Mouse (Mus musculus): Measurements from ENCODE around the gene Nupl1.

DNA sequence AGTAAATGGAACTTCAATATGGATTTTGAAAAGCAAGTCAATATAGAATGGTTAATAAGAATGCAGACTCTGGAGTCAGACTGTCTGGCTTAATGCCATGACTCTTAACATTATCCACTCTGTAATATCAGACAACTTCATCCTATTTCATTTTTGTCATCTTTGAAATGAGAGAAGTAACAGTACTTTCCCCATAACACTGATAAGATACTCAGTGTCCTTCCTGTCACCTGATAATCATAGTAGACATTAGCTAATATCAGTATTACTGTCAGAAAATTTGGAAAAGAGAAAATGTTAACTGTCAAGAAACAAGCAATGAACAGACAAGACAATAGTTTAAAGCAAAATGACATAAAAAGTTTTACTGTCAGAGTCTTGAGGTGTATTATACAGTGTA lies 3.5 kb upstream of the Nupl1 start:
- TF ChIP-seq CTCF (IDR thresholded peaks at IDR 0.05; ENCODE audit: low read depth) (no peak), EP300 (IDR thresholded peaks at IDR 0.05; ENCODE audit: low read depth) (no peak)
